Mouse (Mus musculus) CD4-positive, CD25-positive, alpha-beta regulatory T cell, adult 4 months (primary cell): Measurements from ENCODE around the gene Syne3. TPM values are rescaled to one million over a fixed set of nuclear protein-coding genes. Genes with fewer than 3 reads are reported as not detected.

Experiments
- ATAC-seq: one replicate; pipeline ENCODE4 v1.8.0; 2017
- polyA plus RNA-seq, 2 experiments: library from polyadenylated mRNA; unstranded; fragments of 100-300 nt; shearing (Covaris generic); gene quantifications; one replicate each; pipeline ENCODE4 v1.2.1; 2017

The Syne3 gene
- polyA plus RNA-seq, 2 experiments from 2014 or later = 1.6 to 5.5 TPM

- peak; percentile 60 for ATAC-seq
Measured at GRCm38 (mm10) chr12:105025271-105025946, 15.8 kb upstream of the Syne3 start.

DNA sequence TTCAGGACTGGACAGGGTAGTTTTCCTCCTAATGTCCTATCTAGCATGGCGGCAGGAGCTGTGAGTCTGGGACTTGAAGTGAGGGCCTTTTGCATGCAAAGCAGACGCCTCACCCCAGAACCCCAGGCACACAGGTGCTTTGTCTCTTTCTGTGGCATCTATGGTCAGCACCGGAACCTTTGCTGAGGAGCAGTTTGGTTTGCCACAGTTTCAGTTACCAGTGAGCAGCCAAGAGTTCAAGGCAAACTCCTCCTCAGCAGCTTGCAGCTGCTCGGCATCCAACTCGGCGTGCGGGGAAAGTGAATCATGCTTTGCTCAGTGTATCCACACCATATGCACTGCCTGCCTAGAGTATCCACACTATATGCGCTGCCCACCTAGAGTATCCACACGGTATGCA lies 13.2 kb upstream of the Syne3 start:
- no peak for ATAC-seq

GRCm38 (mm10) chr12:105022141-105022540 lies 12.5 kb upstream of the Syne3 start:
- ATAC-seq = peak; percentile 31

- peak; percentile 48 for ATAC-seq
Measured at GRCm38 (mm10) chr12:105021441-105022069, 11.9 kb upstream of the Syne3 start.

DNA sequence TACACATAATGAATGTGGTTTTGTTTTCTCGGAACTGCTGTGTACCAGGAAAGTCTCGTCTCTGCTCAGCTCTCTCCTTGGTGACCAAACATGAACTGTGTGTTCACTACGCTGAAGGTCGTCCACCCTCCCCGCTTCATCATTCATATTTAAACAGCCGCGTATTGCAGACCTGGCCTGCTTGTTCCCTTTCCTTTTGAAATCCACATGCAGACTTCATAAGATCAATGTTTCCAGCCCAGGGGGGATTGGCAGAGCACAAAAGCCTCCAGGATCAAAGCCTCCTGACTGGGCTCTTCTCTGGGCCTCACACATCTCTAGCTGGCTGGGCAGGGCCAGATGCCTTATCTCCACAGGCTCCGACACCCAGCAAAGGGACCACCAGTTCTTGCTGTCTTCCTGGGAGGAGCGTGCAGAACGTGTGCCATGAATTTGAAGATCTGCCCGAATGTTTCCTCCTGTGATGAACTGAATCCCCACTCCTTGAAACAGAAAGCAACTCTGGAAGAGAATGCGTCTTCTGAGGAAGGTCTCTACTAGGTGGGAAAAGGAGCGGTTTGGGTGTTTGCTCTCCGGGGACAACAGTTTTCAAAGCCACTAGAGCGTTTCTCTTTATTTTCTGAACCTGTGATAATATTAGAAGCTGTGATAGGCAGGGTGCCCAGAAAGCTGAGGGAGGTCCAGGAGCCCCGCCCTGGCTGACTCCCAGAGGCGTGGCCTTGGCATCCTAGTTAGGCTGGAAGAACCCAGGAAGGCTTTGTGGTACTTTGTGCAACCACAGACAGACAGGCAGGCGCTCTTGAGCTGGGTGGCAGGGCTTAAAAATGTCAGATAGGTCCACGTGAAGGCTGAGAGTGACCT lies 10.0 kb upstream of the Syne3 start:
- ATAC-seq = peak; percentile 46

DNA sequence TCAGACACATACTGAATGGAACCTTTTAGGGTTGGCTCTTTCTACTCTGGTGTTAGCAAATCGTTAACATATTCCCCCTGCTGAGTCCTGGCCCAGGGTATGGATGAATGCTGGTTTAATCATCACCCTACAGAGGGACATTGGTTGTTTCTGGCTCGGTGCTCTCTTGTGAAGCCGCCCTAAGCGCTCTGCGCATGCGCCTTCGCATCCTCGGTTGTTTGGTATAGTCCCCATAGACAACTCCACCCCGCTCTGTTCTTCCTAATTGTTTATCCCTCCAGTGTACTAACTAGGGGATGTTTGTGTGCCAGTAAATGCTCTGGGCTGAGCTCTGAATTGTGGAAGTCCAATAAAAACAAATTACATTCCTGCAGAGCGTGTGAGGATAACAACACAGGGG lies 7.0 kb upstream of the Syne3 start:
- ATAC-seq = no peak

DNA sequence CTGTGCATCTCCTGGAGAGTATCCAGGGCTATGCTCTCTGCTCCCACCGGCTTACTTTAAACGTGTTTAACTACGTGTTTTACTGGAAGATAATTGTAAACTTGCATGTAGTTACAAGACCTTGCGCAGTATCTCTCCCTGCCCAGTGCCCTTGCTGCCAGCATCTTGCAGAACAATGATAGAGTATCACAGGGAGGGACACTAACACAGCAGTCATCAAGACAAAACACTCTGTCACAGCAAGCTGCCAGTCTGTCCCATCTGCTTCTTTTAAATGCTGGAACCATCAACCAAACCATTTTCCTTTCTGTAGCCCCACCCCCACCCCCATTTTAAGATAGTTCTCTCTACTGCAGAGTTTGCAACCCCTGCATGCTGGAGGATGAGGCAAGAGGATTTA lies 6.6 kb upstream of the Syne3 start:
- no peak for ATAC-seq

GRCm38 (mm10) chr12:105013065-105013464 lies 3.5 kb upstream of the Syne3 start:
- peak; percentile 75 for ATAC-seq

DNA sequence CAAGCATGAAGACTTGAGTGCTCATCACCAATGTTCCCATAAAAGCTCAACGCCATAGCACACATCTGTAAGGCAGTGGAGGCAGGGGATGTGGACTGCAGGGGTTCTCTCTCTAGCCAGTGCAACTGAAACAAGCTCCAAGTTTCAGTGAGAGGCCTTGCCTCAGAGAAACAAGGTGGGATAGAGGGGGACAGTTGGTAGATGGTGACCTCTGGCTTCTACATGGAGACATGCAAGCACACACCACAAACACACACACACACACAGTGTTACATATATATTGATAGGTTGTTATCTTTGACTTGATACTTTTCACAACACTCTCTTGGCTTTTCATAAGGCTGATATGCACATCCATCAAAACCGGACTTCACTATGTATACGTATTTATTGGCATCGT lies 2.7 kb upstream of the Syne3 start:
- no peak for ATAC-seq

- ATAC-seq = no peak
Measured at GRCm38 (mm10) chr12:105011589-105011988, 2.0 kb upstream of the Syne3 start.

DNA sequence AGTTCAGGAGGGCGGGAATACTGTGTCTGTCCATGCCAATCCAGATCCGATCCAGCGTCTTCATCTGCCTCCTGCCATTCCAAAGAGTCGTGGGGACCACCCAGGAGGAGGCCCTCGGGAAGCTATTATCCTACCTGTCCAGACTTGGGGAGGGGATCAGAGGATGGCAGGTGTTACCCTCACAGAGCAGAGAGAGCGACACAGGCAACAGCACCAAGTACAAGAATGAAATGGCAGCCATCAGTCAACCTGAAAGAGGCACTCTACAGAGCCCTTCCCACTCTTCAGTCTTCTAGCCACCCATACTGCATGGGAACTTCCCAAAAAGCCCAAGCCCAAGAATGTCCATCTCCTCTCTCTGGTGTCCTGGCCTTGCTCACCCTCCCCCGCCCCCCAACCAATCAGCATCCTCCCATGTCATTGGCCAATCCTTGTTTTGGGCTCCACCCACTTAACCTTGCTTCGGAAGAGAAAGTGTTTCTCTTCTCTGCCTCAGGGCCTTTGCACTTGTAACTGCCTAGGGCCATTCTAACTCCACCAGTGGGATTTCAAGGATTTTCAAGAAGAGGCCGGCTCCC lies 693 bp upstream of the Syne3 start:
- ATAC-seq = no peak

GRCm38 (mm10) chr12:105008752-105009178 lies 844 bp downstream of the Syne3 start:
- ATAC-seq = peak; percentile 64

GRCm38 (mm10) chr12:105008150-105008549 lies 1.5 kb downstream of the Syne3 start:
- ATAC-seq = no peak

GRCm38 (mm10) chr12:105005715-105005972 lies 4.0 kb downstream of the Syne3 start:
- no peak for ATAC-seq

GRCm38 (mm10) chr12:105004956-105005714 lies 4.5 kb downstream of the Syne3 start:
- no peak for ATAC-seq

DNA sequence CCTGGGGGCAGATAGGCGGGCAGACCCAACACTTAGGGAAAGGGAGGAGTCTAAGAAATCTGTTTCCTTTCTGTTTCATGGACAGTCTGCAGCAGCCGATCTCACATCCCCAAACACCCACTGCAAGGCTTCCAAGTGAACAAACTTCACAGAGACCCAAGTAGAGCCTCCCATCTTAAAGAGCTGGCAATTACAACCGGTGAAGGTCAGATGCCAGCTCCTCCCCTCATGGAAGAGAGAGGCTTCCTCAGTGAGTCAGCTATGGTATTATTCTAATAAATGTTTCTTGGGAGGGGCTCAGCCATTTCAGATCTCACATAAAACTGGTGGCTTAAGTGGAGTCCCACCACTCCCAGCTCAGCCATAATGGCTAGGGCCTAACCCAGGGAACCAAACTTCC lies 5.9 kb downstream of the Syne3 start:
- ATAC-seq = peak; percentile 14

DNA sequence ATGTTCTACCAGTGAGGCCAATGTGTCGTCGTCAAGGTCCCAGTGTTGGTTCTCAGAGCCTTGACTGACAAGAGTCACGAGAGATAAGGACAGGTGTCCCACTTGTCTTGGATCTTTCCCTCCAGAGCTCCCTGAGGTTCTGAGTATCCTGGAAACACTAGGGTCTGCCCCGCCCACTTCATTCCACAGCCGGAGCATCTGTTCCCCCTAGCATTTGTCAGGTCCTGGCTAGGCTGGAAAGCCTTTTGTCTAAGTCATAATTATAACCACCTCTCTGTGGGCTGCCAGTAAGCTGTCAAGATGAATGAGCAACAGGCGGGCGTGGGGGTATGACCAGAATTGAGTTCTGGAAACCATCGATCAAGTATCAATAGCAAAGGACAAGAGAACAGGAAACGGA lies 6.5 kb downstream of the Syne3 start:
- ATAC-seq = no peak

- no peak for ATAC-seq
Measured at GRCm38 (mm10) chr12:105002340-105003132, 7.1 kb downstream of the Syne3 start.

- no peak for ATAC-seq
Measured at GRCm38 (mm10) chr12:105001317-105001716, 8.3 kb downstream of the Syne3 start.

DNA sequence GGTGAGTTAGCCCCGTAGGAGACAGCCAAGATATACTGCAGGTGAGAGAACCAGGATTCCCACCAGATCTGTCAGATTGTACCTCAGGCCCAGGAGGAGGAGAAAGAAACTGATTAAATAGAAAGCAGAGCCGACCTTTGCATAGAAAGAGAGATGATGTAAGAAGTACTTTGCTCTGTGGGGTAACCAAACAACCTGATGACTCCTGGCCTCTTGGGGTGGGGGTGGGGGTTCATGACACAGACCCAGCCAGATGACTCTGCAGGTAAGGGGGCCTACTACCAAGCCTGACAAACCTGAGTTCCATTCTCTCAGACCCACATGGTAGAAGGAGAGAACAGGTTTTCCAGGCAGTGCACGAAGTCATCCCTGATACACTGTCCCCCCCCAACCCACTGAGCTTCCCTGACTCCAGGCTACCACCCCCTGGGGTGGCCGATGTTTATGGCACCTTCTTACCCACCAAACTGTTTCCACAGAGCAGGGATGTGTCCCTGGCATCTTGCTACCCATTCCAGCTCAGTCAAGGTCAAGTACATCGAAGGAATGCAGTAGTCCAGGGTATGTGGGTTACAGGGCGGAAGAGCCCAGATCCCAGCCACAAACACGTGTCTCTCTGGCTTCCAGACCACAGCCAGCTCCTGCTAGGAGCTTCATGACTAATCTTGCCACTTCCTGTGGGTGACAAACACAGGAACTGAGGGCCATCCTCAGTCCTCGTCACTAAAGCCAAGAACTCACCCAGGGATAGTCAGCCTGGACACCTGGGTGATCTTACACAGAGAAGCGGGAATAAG lies 8.9 kb downstream of the Syne3 start:
- ATAC-seq = peak; percentile 60

DNA sequence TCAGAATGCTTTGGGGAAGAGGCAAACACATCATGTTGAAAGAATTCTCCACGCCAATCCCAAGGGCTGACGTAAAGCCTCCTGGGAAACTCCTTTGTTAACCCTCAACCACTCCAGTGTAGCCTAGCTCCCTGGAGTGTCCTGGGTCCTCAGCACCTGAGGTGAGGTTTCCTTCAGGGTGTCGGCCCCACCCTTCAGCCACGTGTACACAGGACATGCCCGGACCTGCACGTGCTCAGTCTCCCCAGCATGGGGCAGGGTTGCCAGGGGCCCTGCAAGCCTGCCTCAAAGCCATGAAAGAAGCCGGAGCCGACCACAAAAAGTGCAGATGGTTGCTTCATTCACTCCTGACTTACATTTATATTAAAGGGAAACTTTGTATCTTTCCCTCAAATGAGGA lies 10.4 kb downstream of the Syne3 start:
- no peak for ATAC-seq
